Mouse (Mus musculus) v-Abl transformed pro-B cells (cell line): ENCODE measurements around the gene Dpm3.

Experiments
- in situ Hi-C, 2 experiments: fragments of 400-800 bp; cut with MboI; formaldehyde crosslinking; loops; one replicate each; pipeline ENCODE4 v1.15.1; 2025; ENCODE audit not compliant: unreplicated experiment in 2 of 2

The Dpm3 gene

DNA sequence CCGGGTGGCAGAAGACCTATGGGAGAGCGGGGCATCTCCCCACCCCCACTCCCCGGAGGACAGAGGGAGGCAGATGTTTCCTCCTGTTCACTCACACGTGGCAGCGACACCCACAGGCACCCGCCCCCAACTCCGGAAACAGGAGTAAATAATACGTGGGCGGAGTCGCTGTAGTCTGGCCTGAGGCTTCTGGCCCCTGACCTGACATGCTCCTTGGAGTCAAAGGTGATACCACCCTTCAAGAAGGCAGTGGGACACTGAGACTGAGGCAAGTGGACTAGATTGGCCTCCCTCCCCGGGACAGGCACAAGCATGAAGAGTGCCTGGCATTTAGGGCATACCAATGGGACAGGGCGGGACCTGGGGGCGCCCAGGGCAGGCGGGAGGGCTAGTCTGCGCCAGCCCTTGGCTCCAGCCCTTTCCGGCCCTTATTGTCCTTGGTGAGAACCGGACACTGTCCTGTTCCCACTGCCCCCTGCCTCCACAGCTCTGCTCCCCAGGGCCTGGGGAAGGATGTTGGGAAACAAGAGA lies 7.7 kb upstream of the Dpm3 start:
- in situ Hi-C loops, result no loop called here

DNA sequence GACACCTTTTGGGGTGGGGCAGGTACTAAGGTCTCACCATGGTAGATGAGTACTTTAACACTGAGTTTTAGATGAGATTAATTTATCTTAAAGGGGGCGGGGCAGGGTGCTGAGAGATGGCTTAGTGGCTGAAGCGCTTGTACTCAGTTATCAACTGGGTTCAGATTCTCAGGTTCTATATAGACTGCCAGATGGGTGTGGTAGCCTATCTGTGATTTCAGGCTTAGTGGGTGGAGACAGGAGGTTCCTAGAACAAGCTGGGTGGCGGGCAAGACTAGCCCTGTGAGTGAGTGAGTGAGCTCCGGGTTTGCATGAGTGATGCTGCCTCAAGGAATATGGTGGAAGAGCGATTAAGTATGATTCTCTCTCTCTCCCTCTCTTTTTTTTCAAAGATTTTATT lies 4.2 kb upstream of the Dpm3 start:
- in situ Hi-C loops, result no loop called here

DNA sequence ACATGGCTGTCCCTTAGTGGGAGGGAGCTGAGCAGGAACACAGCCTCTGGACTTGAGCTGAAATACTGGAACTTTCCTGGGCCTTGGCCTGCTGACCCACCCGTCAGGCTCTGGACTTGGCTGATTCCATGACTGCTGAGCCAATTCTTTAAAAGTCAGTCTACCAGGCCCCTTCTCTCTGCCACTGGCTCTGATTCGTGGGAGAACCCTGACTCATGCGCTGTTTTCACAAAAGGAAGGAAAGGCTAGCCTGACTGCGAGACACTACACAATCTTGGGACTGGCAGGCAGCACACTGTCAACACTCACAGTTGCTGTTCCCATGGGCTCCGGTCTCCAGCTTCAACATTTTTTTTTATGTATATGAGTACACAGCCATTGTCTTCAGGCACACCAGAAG lies 3.0 kb upstream of the Dpm3 start:
- in situ Hi-C loops, result no loop called here

DNA sequence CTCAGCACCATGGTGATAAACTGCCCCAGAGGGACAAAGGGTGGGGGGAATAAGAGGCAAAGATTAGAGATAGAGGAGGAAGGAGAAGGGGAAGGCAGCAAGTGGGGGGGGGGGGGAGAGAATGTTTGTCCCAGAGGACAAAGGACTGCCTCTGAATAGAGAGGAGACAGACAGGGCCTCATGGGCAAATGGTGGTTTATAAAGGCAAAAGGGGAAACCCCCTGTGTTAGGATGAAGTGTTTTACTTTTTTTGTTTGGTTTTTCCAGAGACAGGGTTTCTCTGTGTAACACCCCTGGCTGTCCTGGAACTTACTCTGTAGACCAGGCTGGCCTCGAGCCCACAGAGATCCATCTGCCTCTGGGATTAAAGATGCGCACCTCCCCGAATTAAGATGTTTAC lies 1.1 kb downstream of the Dpm3 start:
- in situ Hi-C loops, result no loop called here

DNA sequence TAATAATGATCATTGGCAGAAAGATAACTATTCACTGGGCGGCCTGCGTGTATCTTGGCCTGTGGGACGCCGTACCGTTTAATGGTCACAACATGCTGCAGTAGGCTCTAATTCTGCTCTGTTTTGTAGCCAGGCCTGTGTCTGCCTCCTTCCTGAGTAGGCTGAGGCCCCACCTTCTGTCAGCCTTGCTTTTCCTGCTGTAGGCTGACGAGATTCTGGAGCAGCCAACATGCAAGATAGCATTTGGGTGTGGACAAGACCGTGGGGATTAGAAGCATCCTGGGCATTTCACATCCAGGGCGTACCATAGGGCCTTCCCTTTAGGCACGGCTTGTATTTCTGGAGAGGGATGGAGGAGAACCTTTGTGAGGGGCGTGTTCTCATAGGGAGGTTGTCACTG lies 3.3 kb downstream of the Dpm3 start:
- in situ Hi-C loops, result no loop called here

DNA sequence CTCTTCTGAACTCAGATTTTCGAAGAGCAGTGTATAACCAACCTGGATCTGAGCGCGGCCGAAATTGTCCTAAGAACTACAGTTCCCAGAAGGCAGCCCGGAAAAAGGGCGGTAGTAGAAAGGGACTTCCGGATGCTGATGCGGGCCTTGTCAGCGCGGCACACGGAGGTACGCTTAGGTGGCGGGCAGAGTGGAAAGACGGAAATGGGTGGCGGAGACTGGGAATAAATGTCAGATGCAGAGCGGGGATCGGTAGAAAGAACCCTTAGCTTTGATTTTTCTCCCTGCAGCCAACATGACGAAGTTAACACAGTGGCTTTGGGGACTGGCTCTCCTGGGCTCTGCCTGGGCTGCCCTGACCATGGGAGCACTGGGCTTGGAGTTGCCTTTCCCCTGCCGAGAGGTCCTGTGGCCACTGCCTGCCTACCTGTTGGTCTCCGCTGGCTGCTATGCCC lies 7.3 kb downstream of the Dpm3 start:
- in situ Hi-C loops, result no loop called here

DNA sequence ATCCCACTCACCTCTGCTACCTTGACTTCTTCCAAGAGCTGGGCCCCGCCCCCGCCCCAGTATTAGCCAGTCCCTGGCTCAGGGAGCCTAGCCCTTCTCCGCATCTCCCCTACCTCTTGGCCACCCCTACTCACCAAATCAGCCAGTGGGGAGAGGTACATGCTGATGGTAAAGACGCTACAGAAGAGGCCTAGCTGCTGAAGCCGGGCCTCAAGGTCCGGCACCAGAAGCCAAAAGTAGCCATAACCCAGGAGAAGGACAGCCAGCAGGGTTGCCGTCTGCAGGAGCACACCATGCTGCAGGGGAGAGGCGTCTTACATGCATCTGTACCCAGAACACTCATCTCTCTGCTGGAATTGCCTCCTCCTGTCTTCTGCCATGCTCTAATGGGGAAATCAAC lies 9.8 kb downstream of the Dpm3 start:
- in situ Hi-C loops, result no loop called here

DNA sequence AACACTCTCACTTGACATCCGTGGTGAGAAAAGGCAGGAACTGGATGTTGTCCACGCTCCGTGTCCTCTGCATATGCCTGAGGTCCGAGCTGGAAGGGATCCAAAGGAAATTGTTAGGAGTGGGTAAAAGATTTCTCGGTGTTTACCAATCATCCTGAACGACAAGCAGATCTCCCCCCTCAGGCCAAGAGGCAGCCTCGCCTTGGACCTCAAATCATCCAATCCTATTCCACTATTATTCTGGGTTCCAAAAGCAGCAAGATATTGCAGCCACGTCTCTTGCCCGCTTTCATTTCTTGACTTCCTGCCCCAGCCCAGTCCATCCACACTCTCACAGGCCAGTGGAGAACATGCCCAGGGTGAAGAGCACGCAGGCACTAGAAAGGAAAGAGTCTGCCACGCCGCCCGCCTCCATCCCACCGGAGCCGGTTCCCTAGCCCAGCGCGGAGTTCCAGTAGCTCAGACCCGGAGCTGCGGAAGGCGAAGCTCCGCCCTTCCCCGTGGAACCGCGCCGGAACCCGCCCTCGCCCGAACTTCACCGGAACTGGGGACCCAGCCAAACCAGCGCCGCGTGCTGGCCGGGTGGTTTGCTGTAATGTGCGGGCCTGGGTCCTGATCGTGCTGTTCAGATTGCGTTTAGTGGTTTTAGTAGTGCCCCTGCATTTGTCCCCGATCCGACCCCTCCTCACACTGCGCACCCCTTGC lies 11.0 kb downstream of the Dpm3 start, which contains the start of gene Slc50a1:
TSS of gene Slc50a1 (minus strand) at position 520 of the 705 bp plus-strand sequence.
- in situ Hi-C loops, result no loop called here

DNA sequence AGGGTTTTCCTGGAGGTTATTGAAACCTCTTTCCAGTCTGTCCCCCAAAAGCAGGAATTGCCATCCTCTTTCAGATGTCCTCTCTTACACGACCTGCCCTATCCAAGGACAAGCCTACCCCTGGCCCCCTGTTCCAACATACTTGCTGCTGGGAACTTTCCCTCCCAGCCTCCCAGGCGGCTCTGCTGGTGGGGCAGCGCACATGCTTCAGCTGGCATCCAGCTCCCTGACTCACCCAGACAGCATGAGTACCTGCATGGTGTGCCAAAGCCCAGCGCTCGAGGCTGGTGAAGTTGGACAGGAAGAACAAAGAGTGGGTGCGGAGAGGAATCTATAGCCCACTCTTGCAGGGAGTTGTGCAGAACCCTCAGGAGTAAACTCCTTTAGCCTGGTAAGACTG lies 11.7 kb downstream of the Dpm3 start:
- in situ Hi-C loops, result no loop called here

DNA sequence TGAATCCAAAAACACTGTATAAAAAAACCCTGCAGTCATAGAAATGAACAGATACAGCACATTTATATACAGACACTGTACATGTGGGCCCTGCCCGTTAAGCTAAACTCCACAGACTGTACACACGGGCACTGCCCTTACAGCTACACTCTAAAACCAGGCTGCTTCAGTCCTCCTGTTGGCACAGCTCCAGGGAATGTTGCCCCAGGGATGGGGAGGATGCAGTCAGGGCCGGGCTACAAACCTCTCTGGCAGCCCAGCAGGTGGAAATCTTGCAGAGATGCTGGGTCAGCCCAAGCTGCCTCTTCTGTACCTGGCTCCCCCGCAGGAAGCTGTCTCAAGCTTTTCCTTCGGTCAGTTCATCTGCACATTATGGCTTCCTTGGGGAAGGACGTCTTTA lies 12.6 kb downstream of the Dpm3 start:
- in situ Hi-C loops, result no loop called here

DNA sequence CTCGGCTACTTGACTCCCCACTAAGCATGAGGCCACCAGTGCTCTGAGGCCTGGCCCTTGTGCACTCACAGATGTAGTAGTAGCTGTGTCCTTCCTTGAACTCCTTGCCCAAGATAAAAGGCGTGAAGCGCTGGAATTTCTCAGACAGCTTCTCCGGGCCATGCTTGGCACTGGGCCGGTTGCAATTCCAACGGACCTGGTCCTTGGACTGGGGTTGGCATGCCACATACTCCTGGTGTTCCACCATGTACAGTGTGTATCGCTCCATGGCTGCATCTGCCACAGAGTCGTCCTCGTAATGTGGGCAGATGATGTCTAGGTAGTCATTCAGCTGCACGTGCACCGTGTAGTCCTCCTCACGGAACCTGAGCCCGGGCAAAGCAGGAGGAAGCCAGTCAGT lies 16.9 kb downstream of the Dpm3 start:
- in situ Hi-C loops, result no loop called here

DNA sequence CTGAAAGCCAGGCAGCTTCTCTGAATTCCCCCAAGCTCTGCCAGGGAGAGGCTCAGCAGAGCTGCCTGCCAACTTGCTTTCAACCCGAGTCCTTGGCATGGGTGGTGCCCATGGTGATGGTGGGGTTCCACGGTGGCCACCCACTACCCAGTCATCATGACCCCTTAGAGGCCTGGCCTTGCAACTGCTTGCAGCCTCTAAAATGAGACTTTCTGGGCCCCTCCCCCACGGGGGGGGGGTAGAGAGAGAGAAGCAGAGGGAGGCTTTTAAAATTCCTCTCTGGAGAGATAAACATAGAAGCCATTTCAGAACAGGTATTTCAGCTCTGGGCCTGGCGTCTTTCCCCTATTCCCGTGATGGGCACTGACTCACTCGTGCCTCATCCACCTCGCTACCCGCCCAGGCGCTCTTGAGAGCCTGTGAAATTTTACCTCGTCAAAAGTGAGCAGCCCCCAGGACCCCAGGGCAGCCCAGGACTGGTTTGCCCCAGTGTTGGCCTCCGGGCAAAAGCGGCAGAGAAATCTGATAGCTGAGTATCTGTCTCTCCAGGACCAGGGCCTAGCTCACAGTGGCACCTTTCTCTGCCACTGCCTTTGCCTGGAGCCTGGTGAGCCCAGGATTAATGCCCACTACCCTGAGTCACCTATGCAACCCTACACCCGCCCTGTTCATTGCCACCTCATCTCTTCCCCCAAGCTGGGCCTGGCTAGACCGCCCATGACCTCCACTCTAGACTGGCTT lies 18.3 kb downstream of the Dpm3 start:
- in situ Hi-C loops, result no loop called here

DNA sequence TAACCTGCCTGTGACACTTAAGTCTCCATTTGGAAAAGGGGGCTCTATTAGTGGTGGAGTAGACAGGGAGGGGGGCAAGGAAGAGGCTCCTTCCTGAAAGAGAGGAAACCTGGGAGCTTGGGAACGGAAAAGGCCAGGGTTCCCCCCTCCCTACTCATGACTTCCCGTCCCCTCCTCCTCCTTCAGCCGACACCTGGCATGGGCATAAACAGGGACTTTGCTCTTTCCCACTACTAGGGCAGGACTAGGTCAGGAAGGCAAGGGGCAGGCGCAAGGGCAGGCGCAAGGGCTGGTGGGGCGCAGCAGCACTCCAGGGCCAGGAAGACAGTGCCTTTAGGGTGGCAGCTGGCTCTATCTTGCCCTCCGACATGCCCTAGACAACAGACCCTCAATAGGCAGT lies 18.9 kb downstream of the Dpm3 start:
- in situ Hi-C loops, result no loop called here

DNA sequence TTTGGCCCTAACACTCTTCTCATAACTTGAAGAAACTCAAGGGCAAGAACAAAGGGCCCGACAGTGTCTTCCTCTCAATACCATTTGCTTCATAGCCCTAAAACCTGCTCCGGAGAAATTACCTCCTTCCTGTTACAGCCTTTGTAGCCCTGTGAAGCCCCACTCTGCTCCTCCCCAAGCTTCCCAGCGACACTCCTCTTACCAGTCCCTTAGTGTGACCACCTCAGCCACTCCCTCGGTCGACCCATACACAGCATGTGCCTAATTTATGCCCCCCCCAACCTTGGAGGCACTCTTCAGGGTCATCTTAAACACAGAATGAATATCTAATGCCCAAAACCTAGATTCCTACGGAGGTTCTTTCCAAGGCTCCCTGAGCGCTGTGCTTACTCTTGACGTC lies 19.5 kb downstream of the Dpm3 start:
- in situ Hi-C loops, result no loop called here

DNA sequence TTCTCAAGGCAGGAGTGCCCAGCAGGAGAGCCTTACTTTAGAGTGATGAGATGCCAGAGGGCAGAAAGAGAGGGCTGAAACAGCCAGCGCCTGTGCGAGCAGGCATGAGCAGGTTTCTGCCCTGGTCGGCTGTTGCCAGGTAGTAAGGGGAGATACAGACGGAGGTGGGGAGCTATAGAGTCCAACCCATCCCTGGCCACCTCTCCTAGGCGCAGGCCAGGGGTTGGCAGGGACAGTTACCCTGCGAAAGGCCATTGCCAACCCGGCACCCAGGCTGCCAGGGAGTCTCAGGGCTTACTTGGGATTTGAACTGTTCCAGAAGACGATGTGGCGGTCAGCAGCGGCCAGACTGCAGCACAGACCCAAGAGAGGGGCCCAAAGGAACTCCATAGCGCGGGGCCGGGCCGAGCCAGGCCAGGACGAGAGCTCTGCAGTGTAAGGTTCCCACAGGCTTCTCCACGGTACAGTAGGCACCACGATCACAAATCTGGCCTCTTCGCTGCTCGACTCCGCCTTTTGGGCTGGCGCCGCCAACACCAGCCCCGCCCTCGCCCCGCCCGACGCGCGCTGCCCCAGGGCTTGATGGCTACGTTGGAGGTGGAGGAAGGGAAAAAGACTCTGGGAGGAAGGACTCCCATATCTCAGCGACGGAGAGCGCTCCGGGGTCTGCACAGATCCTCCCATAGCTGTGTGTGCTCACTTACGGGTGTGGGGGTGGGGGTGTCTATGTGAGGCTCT lies 20.2 kb downstream of the Dpm3 start:
- in situ Hi-C loops, result no loop called here

DNA sequence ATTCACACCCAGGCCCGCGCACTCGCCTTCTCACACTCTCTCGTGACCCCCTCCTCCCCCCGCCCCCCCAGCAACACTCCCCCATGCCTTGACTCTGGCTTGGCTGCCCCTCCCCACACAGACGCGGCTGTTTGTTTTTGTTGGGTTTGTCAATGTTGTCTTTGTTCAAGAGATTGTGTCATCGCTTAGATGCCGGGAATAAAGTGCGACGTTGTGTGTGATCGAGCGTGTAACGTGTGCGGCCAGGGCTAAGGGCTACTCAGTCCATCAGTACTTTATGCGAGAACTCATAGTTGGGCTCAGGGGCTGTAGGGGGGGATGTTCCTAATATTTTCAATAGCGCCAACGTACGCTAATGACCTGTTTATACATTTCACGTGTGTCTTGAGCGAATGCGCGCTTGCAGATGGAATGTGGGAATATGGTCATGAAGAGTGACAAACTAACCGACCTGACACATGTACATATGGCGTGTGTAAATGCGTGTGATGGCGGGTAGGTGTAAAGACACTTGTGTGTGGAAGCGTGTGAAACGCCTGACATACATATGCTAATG lies 21.0 kb downstream of the Dpm3 start:
- in situ Hi-C loops, result loop anchor here (5.0 kb wide), 1 partner anchor 33 kb away; the partner anchor contains the start of genes Krtcap2 (in 2 of the 2) and Trim46 (in 2 of the 2)

DNA sequence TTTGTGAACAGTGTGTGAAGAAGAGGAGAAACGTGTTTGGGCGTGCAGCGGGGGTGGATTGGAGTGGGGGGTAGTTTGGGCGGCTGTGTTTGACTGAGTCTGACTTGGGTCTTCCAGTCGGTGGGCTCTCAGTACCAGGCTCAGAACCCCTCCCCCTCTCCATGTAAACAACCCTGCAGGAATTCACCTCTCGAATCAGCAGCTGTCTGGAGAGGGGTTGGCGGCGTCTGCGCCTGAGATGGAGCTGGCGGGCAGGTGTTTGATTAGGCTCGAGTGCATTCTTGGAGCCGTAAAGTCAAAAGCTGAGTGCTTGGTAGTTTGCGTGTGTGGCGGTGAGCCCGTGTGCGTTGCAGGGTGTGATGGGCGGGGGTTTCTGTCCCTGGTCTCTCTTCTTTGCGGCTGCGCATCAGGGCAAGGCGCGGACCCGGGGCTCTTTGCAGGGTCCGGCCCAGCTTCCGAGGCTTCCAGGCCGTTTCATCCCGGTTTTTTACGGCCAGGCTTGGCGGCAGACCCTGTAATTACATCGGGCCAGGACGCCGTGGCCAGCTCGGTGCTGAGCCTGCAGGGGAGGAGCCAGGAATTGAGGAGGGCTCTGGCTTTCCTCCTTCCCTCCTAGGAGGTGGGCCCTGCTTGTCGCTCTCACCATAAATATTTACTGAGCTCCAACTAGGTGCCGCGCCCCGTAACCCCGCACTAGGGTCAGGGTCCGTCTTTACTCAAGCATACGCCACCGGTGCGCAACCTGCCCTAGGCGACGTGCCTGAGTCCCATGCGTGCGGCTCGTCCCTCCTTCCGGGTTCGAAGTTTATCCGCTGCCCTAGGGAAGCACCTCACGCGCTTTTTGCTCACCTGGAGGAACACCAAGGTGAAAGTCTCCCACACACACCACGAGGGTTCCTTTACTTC lies 21.7 kb downstream of the Dpm3 start, which contains the start of gene Efna1:
TSS of gene Efna1 (minus strand) at position 537 of the 906 bp plus-strand sequence.
- in situ Hi-C loops, result loop anchor here (5.0 kb wide), 1 partner anchor 34 kb away; the partner anchor contains the start of genes Krtcap2 (in 2 of the 2) and Trim46 (in 2 of the 2)

DNA sequence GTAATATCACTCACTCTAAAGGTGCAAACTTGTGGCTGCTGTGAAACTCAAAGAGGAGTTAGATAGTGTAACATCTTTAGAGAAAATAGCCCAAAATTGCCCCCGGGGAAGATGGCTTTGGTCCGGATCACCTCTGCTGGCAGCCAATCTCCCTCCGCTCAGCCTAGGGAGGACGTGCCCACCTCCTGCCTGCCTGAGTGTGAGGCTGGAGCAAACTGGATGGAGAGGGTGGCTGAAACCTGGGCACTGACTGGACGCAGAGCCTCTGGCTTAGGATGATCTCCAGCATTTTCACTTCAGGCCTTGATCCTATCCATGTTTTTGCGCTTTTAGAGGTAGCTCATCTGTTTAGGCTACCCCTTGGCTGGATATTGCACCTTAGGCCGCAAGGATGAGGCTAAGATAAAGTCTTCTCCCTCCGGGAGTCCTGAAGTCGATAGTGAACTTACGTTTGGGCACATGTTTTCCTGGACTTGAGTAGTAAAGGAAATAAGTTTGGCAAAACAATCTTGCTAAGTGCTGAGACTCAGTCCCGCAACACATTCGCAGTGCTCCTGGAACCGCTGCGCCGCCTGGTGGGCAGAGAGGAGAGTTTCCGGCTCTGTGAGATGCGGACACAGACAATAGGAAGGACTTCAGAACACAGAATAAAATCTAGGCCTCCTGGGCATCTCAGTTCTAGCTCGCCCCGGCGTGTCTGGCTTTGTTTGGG lies 22.6 kb downstream of the Dpm3 start:
- in situ Hi-C loops, result loop anchor here (5.0 kb wide), 1 partner anchor 34 kb away; the partner anchor contains the start of genes Krtcap2 (in 2 of the 2) and Trim46 (in 2 of the 2)

DNA sequence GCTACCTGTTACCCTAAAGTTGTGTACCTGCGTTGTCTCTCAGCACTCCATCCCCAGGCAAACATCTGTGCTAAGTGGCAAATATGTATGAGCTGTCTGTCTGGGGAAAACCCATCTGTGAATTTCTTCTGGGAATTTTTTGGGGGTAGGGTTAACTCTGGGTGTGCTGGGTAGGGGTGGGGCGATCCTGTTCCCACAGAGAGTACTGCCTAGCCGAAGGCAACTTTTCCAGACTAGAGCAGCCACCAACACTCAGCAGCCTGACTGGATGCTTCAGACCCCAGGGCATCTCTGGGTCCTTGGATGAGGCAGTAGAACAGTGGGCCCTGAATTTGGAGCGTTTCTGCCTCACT lies 23.1 kb downstream of the Dpm3 start:
- in situ Hi-C loops, result loop anchor here (5.0 kb wide), 1 partner anchor 35 kb away; the partner anchor contains the start of genes Krtcap2 (in 2 of the 2) and Trim46 (in 2 of the 2)
